Mouse (Mus musculus): Measurements from ENCODE around the gene Ebf4. TPM values are rescaled to one million over a fixed set of nuclear protein-coding genes. Genes with fewer than 3 reads are reported as not detected.

Gene Ebf4
- polyA plus RNA-seq, 1 experiment = not detected

DNA sequence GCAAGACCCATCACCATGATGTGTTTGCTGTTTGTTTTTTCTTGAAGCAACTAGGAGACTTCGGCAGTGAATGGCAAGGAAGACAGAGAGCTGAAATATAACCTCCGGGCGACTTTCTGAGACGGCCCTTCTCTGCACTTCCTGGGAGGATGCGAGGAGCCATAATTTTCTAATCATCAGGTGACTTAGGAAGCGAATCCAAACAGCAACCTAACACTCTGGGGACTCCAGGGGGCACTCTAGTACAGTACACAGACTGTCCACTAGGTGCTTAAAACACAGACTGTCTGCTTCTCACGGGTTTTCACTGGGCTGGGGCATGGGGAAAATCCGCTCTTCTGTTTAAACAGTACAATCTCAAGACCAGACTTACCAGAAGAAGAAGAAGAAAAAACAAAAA, 3.5 kb upstream of the Ebf4 start:
- Histone ChIP-seq H3K4me3 (ENCODE audit: insufficient read depth, low read depth, low read length) (no peak overlapping the region), H3K4me1 (ENCODE audit: control insufficient read depth, insufficient read depth, low read length) (peaks cover 15% of the 10 kb centered on the region), H3K27ac (ENCODE audit: insufficient read depth, low read depth, low read length) (no peak overlapping the region)
- TF ChIP-seq CTCF (IDR thresholded peaks at IDR 0.05; ENCODE audit: insufficient read depth, low read depth, low read length) (0 out of 2 replicates have a peak, but pooled peaks have one; percentile 8), POLR2A (IDR thresholded peaks at IDR 0.05; ENCODE audit: insufficient read depth, low read depth, low read length) (no peak)
- WGBS = 5% methylated on average over 8 of the region's 8 CpGs

DNA sequence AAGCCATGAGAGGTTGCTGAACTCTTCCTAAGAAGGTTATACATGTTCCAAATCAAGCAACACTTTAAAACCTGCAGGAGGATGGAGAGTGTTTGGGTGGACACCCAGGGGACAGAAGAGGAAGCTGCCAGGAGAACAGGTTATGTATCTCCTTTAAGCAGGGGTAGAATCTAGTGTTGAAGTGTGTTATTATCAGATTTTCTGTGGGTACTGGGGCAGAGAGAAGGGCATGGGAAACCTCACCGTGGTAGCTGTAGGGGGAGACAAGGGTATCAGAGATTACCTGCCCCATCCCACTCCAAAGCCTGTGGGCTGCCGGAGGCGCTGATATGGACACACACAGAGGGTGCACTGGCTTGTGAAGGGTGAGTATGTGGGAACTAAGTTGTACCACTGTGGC, 2.0 kb upstream of the Ebf4 start:
- WGBS = 52% methylated on average over 3 of the region's 3 CpGs
- TF ChIP-seq POLR2A (IDR thresholded peaks at IDR 0.05; ENCODE audit: insufficient read depth, low read depth, low read length) (no peak), CTCF (IDR thresholded peaks at IDR 0.05; ENCODE audit: insufficient read depth, low read depth, low read length) (no peak)
- Histone ChIP-seq H3K4me3 (ENCODE audit: insufficient read depth, low read depth, low read length) (no peak overlapping the region), H3K27ac (ENCODE audit: insufficient read depth, low read depth, low read length) (no peak overlapping the region), H3K4me1 (ENCODE audit: control insufficient read depth, insufficient read depth, low read length) (peaks cover 15% of the 10 kb centered on the region)

DNA sequence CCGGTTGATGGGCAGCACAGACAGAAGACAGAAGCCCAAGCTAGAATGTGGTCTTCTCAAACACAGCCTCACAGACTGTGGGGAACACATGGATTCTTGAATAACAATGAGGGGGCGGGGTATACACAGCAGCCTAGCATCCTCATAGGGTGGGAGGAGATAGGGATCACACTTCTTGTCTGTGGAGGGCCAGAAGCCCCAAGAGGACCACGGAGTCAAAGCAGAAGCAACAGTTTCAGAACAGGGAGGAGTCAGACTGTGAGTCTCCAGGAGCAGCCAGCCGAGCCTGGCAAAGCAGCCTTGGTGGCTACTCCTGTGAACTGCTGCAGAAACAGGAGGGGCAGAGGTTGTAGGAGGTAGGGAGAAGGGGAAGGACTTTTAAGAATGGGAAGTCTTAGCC, 1.5 kb upstream of the Ebf4 start:
- Histone ChIP-seq H3K27ac (ENCODE audit: insufficient read depth, low read depth, low read length) (no peak overlapping the region), H3K4me3 (ENCODE audit: insufficient read depth, low read depth, low read length) (no peak overlapping the region), H3K4me1 (ENCODE audit: control insufficient read depth, insufficient read depth, low read length) (peaks cover 15% of the 10 kb centered on the region)
- WGBS = 15% methylated on average over 4 of the region's 4 CpGs
- TF ChIP-seq POLR2A (IDR thresholded peaks at IDR 0.05; ENCODE audit: insufficient read depth, low read depth, low read length) (no peak), CTCF (IDR thresholded peaks at IDR 0.05; ENCODE audit: insufficient read depth, low read depth, low read length) (no peak)

DNA sequence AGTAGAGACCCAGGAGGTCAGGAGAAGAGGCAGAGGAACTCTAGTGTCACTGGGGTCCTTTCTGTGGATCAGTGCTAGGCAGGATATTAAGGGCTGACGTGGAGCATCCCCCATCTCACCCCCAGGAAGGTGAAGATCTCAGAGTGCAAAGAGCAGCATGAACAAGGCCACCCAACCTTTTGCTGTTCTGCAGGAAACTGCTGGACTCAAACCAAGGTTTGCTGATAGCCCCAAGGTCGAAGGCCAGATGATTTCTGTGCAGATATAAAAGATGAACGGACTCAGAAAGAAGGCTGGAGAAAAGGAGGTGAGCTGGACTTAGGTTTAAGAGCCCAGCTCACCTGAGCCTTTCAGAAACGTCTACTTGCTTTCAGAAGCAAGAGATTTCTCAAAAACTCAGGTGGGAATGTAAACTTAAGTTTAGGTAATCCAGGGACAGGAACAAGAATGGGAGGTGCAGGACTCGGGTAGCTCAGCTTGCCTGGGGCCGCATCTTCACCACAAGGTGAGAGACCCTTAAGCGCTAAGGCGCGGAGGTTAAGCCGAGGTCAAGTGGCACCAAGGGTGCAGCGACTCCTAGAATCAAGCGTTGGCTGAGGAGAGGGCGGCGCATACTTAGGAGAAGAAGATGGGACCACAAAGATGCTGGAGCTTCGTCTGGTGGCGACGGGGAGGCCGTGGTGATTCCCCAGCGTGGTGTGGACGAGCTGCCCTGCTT, 592 bp upstream of the Ebf4 start:
- Histone ChIP-seq H3K4me1 (ENCODE audit: control insufficient read depth, insufficient read depth, low read length) (peaks cover 15% of the 10 kb centered on the region), H3K4me3 (ENCODE audit: insufficient read depth, low read depth, low read length) (peak overlapping the region; percentile 51), H3K27ac (ENCODE audit: insufficient read depth, low read depth, low read length) (no peak overlapping the region; the same call in 1 of the 2 replicates)
- TF ChIP-seq POLR2A (IDR thresholded peaks at IDR 0.05; ENCODE audit: insufficient read depth, low read depth, low read length) (no peak), CTCF (IDR thresholded peaks at IDR 0.05; ENCODE audit: insufficient read depth, low read depth, low read length) (no peak)
- WGBS = 19% methylated on average over 20 of the region's 20 CpGs

DNA sequence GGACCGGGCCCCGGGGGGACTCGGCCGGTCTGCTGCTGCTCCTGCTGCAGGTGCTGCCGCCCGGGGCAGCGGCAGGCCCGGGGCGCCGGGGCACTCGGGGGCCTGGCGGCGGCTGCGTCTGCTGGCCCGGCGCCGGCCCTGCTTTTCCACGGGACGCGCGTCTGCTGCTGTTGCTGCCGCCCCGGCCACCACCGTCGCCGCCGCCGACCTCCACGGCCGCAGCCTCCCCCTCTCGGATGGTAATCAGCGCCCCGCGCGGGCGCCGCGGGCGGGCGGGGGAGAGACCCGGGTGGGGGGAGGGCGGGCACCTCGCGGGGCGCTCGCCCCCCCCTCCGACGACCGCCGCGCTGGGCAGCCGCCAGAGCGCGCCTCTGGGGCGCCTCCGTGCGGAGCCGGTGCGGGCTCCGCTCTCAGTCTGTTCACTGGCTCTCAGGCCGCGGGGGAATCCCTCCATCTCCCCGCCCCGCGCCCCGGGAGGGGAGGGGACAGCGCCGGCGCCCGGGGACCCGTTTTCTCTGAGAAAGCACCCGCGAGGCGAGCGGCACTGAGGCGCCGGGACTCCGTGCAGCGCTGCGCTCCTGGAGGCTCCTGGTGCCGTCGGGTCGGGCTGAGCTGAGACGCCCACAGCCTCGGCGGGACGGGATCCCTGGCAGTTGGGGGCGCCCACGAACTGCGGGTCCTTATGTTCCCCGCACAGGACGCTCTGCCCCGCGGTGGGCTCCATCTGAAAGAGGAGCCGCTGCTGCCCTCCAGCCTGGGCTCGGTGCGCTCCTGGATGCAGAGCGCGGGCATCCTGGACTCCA, 563 bp downstream of the Ebf4 start:
- TF ChIP-seq POLR2A (IDR thresholded peaks at IDR 0.05; ENCODE audit: insufficient read depth, low read depth, low read length) = 0 out of 2 replicates have a peak, but pooled peaks have one; percentile 35
- TF ChIP-seq CTCF (IDR thresholded peaks at IDR 0.05; ENCODE audit: insufficient read depth, low read depth, low read length) = no peak
- WGBS = under 1% methylated on average over 90 of the region's 99 CpGs
- Histone ChIP-seq H3K27ac (ENCODE audit: insufficient read depth, low read depth, low read length) (no peak overlapping the region), H3K4me1 (ENCODE audit: control insufficient read depth, insufficient read depth, low read length) (peaks cover 15% of the 10 kb centered on the region), H3K4me3 (ENCODE audit: insufficient read depth, low read depth, low read length) (peak overlapping the region; percentile 51)

DNA sequence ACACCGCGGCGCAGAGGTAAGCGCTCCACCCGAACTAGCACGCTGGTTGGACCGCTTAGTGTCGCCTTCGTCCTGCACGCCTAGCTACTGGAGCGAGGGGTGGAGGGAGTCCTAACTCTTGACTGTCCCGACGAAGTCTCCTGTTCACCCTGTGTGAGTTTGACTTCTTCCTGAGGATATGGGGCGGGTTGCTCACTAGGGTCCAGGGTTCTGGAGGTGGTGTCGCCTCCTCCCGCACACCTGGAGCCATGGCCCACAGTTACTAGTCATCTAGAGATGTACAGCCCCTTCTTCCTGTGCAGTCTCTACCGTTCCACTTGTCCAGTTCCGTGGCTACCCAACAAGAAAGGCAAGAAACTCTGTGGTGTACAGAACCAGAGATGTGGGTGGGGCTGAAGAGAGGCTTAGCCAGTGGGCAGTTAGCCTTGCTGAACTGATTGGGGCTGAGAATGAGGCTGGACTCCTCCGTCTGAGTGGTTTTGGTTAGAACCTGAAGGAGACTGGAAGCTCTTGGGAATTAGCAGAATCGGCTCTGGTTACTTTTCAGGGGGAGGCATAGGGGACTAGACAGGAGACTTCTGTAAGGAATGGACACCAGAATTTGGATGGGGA, 1.3 kb downstream of the Ebf4 start:
- peak overlapping the region; percentile 51 for H3K4me3 ChIP-seq (ENCODE audit: insufficient read depth, low read depth, low read length)
- 8% methylated on average over 20 of the region's 20 CpGs for WGBS
- TF ChIP-seq POLR2A (IDR thresholded peaks at IDR 0.05; ENCODE audit: insufficient read depth, low read depth, low read length) = no peak
- TF ChIP-seq CTCF (IDR thresholded peaks at IDR 0.05; ENCODE audit: insufficient read depth, low read depth, low read length) = no peak
- no peak overlapping the region for H3K27ac ChIP-seq (ENCODE audit: insufficient read depth, low read depth, low read length)
- peaks cover 15% of the 10 kb centered on the region for H3K4me1 ChIP-seq (ENCODE audit: control insufficient read depth, insufficient read depth, low read length)

DNA sequence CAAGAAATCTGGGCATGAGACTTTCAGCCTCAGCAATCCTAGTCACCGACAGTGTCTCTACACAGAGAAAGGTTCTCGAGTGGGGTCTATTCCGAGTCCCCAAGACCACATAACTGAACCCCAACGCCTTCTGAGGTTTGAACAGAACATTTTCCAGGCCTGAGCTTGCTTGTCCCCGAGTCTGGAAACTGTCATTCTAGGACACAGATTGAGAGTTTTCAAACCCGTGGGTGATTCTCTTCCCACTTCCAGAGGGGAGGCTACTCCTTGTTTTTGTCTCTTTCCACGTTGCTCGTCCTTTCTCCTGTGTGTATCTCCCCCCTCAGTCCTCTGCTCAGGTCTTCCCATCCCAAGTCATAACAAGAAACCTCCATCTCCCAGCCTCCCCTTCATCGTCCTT, 2.6 kb downstream of the Ebf4 start:
- Histone ChIP-seq H3K4me3 (ENCODE audit: insufficient read depth, low read depth, low read length) (no peak overlapping the region), H3K27ac (ENCODE audit: insufficient read depth, low read depth, low read length) (no peak overlapping the region), H3K4me1 (ENCODE audit: control insufficient read depth, insufficient read depth, low read length) (peaks cover 15% of the 10 kb centered on the region)
- 85% methylated on average over 9 of the region's 9 CpGs for WGBS
- no peak for TF ChIP-seq CTCF (IDR thresholded peaks at IDR 0.05; ENCODE audit: insufficient read depth, low read depth, low read length)
- no peak for TF ChIP-seq POLR2A (IDR thresholded peaks at IDR 0.05; ENCODE audit: insufficient read depth, low read depth, low read length)

DNA sequence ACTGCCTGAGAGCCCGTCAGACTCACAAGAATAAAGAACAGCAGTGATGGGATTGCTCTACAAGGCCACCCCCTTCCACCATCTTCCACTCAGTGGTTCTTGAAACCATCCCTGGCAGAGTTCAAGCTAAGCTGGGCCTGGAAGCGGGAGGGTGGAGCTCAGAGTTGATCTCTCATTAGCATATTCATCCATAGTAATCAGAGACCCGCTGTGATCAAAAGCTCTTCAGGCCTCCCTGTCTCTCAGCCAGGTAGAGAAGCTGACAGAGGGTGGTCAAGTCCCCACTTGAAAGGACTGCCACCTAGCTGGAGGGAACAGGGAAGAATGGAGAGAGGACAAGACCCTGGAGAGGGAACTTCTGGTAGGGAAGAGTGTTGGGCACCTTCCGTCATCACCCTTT, 8.0 kb downstream of the Ebf4 start:
- H3K27ac ChIP-seq (ENCODE audit: insufficient read depth, low read depth, low read length) = no peak overlapping the region
- TF ChIP-seq CTCF (IDR thresholded peaks at IDR 0.05; ENCODE audit: insufficient read depth, low read depth, low read length) = no peak
- no peak for TF ChIP-seq POLR2A (IDR thresholded peaks at IDR 0.05; ENCODE audit: insufficient read depth, low read depth, low read length)
- H3K4me1 ChIP-seq (ENCODE audit: control insufficient read depth, insufficient read depth, low read length) = no peaks in the 10 kb centered on the region
- H3K4me3 ChIP-seq (ENCODE audit: insufficient read depth, low read depth, low read length) = no peak overlapping the region
- 72% methylated on average over 4 of the region's 4 CpGs for WGBS

DNA sequence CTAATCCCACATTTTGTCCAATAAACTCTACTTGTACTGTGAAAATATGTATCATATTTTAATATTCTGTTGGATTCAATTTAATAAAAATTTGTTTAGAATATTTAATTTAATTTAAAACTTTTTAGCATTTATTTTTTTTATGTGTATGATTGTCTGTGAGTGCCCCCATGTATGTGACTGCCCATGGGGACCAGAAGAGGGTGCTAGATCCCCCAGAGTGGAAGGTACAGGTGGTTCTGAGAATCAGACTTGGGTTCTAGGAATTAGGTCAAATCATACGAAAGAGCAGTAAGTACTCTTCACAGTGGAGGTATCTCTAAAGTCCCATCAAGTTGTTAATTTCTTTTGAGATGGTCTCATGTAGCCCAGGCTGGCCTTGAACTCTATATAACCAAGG, 32.1 kb downstream of the Ebf4 start:
- WGBS = 88% methylated on average over 1 of the region's 1 CpGs
- H3K4me1 ChIP-seq (ENCODE audit: control insufficient read depth, insufficient read depth, low read length) = no peaks in the 10 kb centered on the region
- no peak for TF ChIP-seq POLR2A (IDR thresholded peaks at IDR 0.05; ENCODE audit: insufficient read depth, low read depth, low read length)
- no peak overlapping the region for H3K4me3 ChIP-seq (ENCODE audit: insufficient read depth, low read depth, low read length)
- H3K27ac ChIP-seq (ENCODE audit: insufficient read depth, low read depth, low read length) = no peak overlapping the region
